Mouse (Mus musculus): Measurements from ENCODE around the gene Gm48551.

Gm48551 gene

DNA sequence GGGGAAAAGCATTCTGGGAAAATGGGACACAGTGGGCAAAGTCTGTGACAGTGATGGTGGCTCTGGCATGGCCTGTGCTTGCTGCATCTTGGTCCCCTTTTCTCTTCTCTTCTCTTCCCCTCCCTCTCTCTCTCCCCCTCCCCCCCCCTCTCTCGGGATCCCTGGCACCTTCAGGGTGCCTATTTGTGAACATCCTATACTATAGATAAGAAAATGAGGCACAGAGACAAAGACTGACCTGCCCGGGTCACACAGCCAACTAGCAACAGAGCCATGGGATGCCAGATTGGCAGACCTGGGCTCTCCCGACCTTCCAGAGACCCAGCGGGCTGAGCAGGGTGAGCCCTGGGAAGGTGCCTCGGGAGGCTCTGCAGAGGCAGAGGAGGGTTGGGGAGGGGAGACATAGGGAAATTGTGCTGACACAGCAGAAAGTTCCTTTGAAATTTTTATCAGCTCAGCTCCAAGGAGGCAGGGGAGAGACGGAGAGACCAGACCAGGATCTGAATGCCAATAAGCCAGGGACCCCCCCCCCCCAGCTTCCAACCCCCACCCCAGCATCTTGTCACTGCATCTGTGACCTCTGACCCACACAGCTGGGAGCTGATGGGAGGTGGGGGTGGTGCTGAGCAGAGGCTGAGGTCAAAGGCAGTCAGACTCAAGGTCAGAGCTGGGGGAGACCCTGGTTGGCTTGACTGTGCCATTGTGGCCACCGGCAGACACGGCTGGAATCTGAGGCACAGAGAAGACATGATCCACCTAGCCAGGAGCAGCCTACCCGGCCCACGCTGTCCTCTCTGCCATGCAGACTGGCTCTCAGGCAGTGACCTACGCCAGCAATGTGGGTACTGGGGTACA, 34.2 kb downstream of the Gm48551 start:
- no peak for DNase-seq (ENCODE audit: low spot score)

- no peak for DNase-seq (ENCODE audit: low spot score)
Observed at GRCm38 (mm10) chr10:81419111-81419928, 35.1 kb downstream of the Gm48551 start.

GRCm38 (mm10) chr10:81420191-81420767, 36.0 kb downstream of the Gm48551 start:
- DNase-seq (ENCODE audit: low spot score): peak; percentile 57

DNA sequence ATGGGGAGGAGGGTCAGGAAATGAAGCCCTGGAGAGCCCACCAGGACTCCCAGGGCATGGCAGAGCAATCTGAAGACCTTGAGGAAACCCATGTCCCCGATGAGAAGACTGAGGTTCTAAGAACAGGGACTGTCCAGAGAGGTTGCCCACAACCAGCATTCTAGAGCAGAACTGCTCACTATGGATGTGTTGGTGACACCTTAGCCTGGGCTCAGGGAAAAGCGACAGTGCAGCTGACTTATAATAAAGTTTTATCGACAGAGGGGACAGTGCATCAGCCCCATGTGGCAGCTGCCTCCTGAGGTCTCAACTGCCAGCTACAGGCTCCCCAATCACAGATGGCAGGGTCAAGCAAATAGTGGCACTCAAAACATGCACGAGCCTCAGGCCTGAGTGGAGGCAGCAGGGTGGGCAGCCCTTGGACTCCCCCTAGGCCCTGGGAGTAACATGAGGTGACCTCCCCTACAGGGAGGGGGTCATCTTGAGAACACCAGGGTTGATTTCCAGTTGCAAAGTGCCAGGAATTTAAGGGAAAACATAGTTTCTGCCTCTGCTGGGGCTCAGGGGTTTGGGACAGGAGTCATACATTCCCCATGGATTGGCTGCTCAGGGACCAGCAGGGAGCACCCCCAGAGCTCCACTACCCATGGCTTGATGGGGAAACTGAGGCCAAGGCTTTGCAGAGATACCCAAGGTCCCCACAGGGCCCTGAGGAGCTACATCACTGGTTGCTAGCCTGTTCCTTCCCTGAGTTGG, 37.0 kb downstream of the Gm48551 start:
- no peak for DNase-seq (ENCODE audit: low spot score)

- DNase-seq (ENCODE audit: low spot score): no peak
Observed at GRCm38 (mm10) chr10:81421797-81422100, 37.5 kb downstream of the Gm48551 start.

DNA sequence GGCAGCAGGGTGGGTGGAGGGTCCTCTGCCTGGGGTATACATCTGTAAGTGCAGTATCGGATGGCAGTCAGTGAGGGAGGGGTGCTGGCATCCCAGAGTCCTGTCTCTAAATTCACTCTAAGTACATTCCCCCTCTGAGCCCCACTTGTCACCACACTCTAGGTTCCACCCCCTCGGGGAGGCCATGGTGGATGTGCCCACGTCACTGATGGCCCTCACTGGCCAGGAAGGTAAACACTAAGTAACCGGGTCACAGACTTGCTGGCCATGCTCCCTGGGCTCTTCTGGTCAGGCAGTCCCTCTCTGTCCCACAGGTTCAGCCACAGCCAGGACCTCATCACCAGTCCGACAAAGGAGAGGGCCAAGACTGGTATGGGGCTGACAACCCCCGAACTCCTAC, 37.9 kb downstream of the Gm48551 start:
- no peak for DNase-seq (ENCODE audit: low spot score)

- no peak for DNase-seq (ENCODE audit: low spot score)
Observed at GRCm38 (mm10) chr10:81422661-81423217, 38.5 kb downstream of the Gm48551 start.

DNA sequence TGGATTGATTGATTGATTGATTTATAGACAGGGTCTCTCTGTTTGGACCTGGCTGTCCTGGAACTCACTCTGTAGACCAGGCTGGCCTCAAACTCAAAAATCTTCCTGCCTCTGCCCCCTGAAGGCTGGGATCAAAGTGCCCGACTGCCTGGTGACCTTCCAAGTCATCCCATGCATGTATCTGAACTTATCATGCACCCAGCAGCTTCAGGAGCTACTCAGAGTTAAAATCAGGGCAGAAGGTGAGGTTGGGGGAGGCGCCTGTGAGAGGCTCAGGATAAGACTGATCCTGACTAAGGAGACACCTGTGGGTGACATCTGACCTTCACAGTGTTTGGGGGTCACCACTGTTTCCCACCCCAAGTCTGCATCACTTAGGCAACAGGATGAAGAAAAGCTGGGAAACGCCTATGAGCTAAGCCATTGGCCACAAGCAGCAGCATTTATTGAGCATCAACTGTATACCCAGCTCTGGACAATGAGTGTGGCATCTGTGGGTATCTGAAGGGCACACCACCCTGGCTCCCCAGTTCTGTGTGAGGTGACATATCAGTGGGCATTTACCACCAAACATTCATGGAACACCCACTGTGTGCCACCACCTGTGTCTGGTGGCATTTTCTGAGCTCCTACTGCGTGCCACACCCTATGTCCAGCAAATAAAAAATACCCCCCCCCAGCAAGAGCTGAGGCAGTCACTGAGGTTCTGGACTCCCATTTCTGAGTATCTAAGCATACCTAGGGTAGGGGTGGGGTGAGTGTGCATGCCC, 39.4 kb downstream of the Gm48551 start:
- DNase-seq (ENCODE audit: low spot score): no peak

DNA sequence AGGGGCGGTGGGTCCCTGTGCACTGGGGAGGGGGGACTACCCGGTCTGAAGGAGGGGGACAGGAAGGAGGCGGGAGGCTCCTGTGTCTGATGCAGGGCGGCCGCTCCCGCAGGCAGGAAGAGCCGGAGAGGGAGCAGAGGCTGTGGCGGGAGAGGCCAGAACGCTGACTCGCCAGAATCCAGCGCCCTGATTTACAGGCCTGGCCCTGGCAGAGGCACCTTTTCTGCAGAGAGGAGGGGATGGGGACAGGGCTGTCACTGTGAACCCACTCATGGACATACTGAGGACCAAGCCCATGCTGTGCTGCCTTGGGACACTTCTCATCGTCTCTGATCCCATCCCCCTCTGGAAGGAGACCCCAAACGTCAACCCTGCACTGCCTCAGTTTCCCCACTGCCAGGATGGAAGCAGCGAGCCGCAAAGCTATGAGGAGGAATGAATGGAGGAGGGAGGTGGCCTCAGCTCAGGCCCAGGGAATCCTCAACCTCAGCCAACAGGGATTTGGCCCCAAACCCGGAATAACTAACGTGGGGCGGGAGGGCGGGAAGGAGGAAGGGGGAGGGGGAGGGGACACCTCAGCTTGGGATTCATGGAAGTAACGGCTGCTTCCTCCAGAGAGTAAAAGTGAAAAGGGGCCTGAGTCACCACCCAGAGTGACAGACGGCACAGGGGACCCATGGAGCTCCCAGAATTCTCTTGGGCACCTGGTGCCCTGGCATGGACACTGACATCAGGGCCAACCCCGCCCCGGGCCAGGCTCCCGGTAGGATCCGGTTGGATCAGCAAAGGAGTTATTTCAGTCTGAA, 40.2 kb downstream of the Gm48551 start:
- DNase-seq (ENCODE audit: low spot score): peak; percentile 27

GRCm38 (mm10) chr10:81425236-81425850, 41.1 kb downstream of the Gm48551 start:
- DNase-seq (ENCODE audit: low spot score): peak; percentile 40

DNA sequence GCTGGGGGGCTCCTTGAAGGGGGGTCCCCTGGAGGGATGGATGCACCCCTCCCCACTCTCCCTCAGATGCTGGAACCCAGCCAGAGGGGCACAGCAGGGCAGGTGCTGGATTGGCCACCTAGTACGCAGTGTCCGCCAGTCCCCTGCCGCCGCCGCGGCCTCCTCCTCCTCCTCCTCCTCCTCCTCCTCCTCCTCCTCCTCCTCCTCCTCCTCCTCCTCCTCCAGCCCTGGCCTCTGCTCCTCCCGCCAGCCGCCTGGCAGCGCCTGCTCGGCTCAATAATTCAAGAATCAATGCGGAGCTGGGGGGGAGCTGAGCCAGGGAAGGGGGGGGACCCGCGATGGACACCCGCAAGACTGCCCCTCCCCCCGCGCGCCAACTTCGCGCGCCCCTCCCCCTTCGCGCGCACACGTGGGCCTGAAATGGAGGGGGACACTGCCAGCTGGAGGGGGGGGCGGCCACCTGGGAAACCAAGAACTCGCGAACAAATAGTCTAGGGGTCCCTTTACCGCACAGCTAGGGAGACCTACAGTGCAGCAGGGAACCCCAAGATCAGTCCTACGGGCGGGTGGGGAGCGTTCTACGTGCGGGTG, 41.9 kb downstream of the Gm48551 start:
- peak; percentile 25 for DNase-seq (ENCODE audit: low spot score)

DNA sequence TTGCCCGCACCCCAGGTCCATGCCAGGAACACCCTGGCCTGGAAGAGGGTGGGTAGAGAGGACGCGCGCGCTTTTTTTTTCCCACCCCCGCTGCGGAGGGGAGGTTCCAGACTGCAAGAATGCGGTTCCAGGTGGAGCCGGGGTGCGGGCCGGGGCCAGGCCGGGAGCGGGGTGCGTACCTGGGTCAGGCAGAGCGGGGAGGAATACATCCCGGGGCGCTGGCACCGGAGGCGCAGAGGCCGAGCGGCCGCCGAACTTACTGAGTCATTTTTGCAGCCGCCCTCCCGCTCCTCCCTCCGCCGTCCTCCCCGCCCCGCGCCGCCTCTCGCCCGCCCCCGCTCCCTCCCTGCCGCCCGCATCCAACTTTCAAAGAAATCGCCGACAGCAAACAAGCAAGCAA, 42.6 kb downstream of the Gm48551 start:
- DNase-seq (ENCODE audit: low spot score): peak; percentile 58

DNA sequence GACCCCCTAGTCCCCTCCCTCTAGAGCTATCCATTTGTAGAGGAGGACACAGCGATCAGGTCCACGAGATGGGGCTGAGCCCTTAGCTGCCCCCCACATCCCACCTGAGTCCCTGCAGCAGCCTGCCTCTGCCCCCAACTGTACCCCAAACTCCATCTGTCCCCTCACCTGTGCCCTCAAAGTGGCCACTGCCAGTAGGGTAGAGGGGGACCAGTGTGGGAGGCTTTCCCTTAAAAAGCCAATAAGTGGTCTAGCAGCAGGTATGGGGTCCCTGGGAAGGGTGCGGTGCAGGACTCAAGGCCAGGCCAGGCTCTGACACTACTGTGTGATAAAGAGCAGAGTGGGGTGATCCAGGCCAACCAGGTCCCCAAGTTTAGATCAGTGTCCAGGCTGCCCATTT, 43.1 kb downstream of the Gm48551 start:
- peak; percentile 11 for DNase-seq (ENCODE audit: low spot score)

DNA sequence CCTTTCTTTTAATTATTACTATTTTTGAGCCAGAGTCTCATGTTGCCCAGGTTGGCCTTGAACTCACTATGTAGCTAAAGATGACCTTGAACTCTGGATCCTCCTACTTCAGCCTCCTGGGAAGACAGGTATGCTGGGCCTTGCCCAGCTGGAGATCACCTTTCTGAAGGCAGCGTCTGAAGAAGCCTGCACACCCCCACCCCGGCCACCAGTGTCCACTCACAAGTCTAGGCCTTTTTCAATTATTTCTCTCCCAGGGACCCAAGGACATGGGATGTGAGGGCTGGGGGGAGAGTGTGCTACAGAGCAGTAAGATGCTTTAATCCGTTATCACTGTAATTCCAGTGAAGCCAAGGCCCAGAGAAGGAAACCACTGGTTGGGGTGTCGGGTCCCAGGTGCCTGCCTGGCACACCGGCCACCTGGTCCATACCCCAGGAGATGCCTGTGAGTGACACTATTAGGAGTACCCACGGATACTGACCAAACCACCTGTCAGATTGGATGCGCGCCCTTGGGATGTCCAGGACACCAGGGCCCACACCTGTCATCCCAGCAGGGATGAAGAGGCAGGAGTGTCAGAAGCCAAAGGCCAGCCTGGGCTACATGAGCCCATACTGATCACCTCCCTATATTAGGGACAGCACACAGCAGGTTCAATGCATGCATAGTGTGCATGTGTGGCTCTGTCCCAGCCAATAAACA, 43.7 kb downstream of the Gm48551 start:
- DNase-seq (ENCODE audit: low spot score): peak; percentile 12

DNA sequence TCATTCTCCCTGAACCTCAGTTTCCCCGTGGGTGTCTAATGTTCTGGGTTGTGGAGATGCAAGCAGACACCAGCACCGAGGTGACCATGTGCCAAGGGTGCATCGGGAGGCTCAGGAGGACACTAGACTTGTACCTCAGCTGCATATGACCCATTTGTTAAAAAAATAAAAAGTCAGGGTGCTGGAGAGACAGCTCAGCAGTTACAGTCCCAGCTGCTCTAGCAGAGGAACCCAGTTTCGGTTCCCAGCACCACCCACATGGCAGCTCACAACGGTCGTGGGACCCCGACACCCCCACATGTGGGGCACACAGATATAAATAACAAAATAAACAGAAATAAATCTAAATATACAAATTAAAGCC, 44.2 kb downstream of the Gm48551 start:
- no peak for DNase-seq (ENCODE audit: low spot score)

DNA sequence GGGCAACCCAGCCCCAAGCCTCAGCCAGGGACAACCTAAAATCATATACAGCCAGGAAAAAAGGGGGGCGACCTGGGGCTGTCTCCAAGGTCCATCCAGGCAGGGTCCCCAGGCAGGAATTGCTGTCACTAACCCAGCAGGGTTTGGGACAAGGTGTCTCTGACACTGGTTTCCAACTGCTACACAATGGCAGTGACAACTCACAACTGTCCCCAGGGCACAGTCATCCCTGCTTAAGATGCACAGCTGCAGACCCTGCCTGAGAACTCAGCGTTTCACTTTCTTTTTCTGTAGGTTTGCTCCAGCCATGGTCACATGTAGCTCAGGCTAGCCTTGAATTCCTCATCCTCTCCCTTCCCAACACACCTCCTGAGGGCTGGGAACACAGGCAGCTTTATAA, 44.8 kb downstream of the Gm48551 start:
- DNase-seq (ENCODE audit: low spot score): peak; percentile 16

DNA sequence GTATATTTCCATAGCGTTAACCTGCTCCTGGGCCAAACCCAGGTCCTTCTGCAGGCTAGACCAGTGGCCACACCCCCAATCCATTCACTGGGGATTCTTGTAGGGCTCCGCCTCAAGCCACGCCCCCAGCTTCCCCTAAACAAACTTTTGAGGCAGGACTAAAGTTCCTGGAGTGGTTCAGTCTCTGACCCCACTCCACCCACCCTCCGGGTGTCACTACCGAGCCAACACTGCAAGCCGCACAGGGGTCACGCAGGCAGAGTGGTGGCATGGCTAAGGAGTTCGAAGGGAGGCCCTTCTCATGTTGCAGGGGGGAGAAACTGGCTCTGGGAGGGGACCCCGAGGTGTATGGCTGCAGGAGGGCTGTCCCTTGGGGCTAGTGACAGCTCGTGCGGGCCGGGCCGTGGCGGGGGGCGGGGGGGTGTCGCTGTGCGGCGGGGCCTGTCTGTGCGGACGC, 45.4 kb downstream of the Gm48551 start:
- DNase-seq (ENCODE audit: low spot score): peak; percentile 87

DNA sequence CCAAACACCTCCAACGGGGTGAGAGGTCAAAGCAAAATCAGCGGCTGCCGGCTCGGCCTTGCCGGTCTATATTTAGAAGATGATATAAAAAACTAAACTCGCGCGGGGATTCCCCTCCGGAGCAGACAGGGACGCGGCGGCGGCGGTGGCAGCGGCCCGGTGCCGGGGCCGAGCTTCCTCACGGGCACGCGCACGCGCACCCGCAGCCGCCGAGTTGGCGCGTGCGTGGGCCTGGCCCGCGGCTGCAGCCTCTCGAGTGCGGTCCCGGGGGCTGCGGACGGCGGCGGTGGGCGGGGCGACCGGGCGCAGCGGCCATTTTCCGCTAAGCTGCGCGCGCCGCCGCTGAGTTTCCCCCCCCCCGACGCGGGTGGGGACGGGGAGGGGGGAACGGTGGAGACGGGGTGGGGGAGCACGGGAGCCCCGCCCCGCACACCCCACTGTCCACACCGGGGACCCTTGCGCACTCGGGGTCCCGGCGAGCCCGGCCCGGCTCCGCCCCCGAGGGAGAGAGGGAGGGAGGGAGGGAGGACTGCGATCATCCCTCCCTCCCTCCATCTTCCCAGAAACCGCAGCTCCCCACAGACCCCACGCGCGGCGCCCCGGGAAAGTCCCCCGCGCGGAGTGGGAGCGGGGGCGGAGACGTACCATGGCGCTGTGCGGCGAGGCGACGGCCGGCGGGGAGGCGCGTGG, 46.0 kb downstream of the Gm48551 start:
- DNase-seq (ENCODE audit: low spot score): peak; percentile 81
